Mouse (Mus musculus) C2C12 (cell line): ENCODE results near the gene Fli1. TPM values are rescaled to one million over a fixed set of nuclear protein-coding genes. Genes with fewer than 3 reads are reported as not detected.

ENCODE experiments used
- H3K27me3 ChIP-seq: one replicate; pipeline ENCODE4 v1.6.1; 2011; ENCODE audit not compliant: control insufficient read depth, insufficient read depth, insufficient read length
- H3K36me3 ChIP-seq: one replicate; pipeline ENCODE4 v1.6.1; 2011; ENCODE audit not compliant: control insufficient read depth, insufficient read depth
- H3K4me3 ChIP-seq: one replicate; pipeline ENCODE4 v1.5.1; 2011; ENCODE audit warnings: mild to moderate bottlenecking, control low read depth; ENCODE audit not compliant: poor library complexity, insufficient read depth, severe bottlenecking
- H3K79me2 ChIP-seq: one replicate; pipeline ENCODE4 v1.6.1; 2011; ENCODE audit not compliant: control insufficient read depth, insufficient read depth
- H3K79me3 ChIP-seq: one replicate; pipeline ENCODE4 v1.6.1; 2011; ENCODE audit warnings: low read depth, control low read depth
- H3ac ChIP-seq: one replicate; pipeline ENCODE3; 2011; ENCODE audit warnings: low read depth; ENCODE audit not compliant: control insufficient read depth, insufficient read length
- CEBPB ChIP-seq: IDR thresholded peaks from one replicate; pipeline ENCODE4 v1.6.1; 2011; ENCODE audit warnings: low read depth, mild to moderate bottlenecking, control low read depth, moderate library complexity
- CTCF ChIP-seq: IDR thresholded peaks from one replicate; pipeline ENCODE4 v1.5.1; 2011; ENCODE audit not compliant: control insufficient read depth, insufficient read depth, insufficient read length
- FOSL1 ChIP-seq: IDR thresholded peaks from one replicate; pipeline ENCODE4 v1.8.0; 2011; ENCODE audit warnings: mild to moderate bottlenecking, low read length; ENCODE audit not compliant: poor library complexity, insufficient read depth, severe bottlenecking
- MAX ChIP-seq: IDR thresholded peaks from one replicate; pipeline ENCODE4 v1.6.1; 2011; ENCODE audit warnings: mild to moderate bottlenecking, control low read depth
- MYOD1 ChIP-seq: IDR thresholded peaks from one replicate; pipeline ENCODE4 v1.6.1; 2011; ENCODE audit warnings: low read depth; ENCODE audit not compliant: control insufficient read depth, insufficient read length
- MYOG ChIP-seq: IDR thresholded peaks from one replicate; pipeline ENCODE4 v1.6.1; 2011; ENCODE audit not compliant: control insufficient read depth, insufficient read length; ENCODE audit errors: extremely low read depth
- USF1 ChIP-seq: IDR thresholded peaks from one replicate; pipeline ENCODE4 v1.6.1; 2011; ENCODE audit warnings: low read depth, mild to moderate bottlenecking, control low read depth, moderate library complexity
- polyA plus RNA-seq: library from polyadenylated mRNA; unstranded; fragments of >200 nt; fragmentation: generic; extraction: Trizol; gene quantifications from one replicate; pipeline ENCODE4 v1.2.1, GENCODE M21; 2012; ENCODE audit warnings: missing spikeins

Gene Fli1
- polyA plus RNA-seq, 1 experiment, result not detected

DNA sequence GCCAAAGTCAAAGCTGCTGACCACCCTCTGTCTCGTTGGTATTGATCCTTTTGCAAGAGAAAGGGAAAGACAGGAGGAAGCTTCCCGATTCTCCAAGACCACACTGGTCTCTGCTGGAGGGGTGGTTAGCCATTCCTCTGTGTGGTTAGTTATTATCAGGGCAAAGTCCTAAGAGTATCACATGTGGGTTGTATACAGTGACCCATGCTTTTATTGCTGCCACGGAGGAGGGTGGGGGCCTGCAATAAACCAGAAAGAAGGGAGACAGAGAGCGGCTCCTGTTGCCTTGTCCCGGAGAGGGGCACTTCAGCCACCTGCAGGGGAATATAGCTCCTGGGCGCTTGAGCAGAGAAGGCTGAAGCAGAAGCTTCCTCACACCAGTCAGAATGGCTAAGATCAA is 41.2 kb upstream of the Fli1 start:
- Histone ChIP-seq H3K4me3 (no peak overlapping the region), H3K36me3 (no peaks in the 10 kb centered on the region), H3ac (no peak overlapping the region), H3K27me3 (no peaks in the 10 kb centered on the region), H3K79me3 (no peaks in the 10 kb centered on the region), H3K79me2 (no peaks in the 10 kb centered on the region)
- TF ChIP-seq USF1, result no peak
- TF ChIP-seq CTCF, result no peak
- TF ChIP-seq CEBPB, result no peak
- TF ChIP-seq MAX, result no peak
- no peak for TF ChIP-seq MYOD1
- no peak for TF ChIP-seq FOSL1
- TF ChIP-seq MYOG, result no peak

GRCm38 (mm10) chr9:32581851-32582573 is 39.4 kb upstream of the Fli1 start:
- Histone ChIP-seq H3K36me3 (no peaks in the 10 kb centered on the region), H3ac (no peak overlapping the region), H3K4me3 (no peak overlapping the region), H3K79me3 (no peaks in the 10 kb centered on the region), H3K27me3 (peaks cover 4% of the 10 kb centered on the region), H3K79me2 (no peaks in the 10 kb centered on the region)
- no peak for TF ChIP-seq MYOD1
- TF ChIP-seq MAX, result no peak
- TF ChIP-seq CEBPB, result no peak
- TF ChIP-seq FOSL1, result no peak
- no peak for TF ChIP-seq USF1
- TF ChIP-seq CTCF, result no peak
- no peak for TF ChIP-seq MYOG

DNA sequence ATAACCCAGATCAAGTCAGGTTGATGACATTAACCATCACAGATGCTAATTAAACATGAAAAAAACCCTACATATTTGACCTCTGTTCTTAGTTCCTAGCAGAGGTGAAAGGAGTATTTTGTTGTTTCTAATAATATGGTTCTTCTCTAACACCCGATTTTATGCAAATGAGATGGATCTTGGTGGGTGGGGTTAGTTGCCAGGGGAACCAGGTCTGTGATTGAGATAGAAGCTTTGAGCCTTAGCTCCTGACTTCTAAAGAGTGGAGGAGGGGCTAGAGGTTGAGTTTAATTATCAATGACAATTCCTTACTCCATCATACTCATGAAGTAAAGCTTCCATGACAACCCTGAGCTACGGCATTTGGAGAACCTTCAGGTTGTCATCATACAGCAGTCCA is 35.8 kb upstream of the Fli1 start:
- Histone ChIP-seq H3ac (no peak overlapping the region), H3K27me3 (peaks cover 15% of the 10 kb centered on the region), H3K79me3 (no peaks in the 10 kb centered on the region), H3K79me2 (no peaks in the 10 kb centered on the region), H3K4me3 (no peak overlapping the region), H3K36me3 (no peaks in the 10 kb centered on the region)
- TF ChIP-seq CEBPB (no peak), FOSL1 (no peak), MYOG (no peak), CTCF (no peak), MAX (no peak), USF1 (no peak), MYOD1 (no peak)

GRCm38 (mm10) chr9:32573638-32574037 is 31.0 kb upstream of the Fli1 start:
- Histone ChIP-seq H3K36me3 (no peaks in the 10 kb centered on the region), H3ac (no peak overlapping the region), H3K4me3 (no peak overlapping the region), H3K79me2 (no peaks in the 10 kb centered on the region), H3K79me3 (no peaks in the 10 kb centered on the region), H3K27me3 (peaks cover 26% of the 10 kb centered on the region)
- no peak for TF ChIP-seq CEBPB
- TF ChIP-seq MYOD1, result no peak
- TF ChIP-seq CTCF, result no peak
- no peak for TF ChIP-seq FOSL1
- TF ChIP-seq USF1, result no peak
- no peak for TF ChIP-seq MYOG
- no peak for TF ChIP-seq MAX

GRCm38 (mm10) chr9:32571676-32572075 is 29.0 kb upstream of the Fli1 start:
- H3K79me3 ChIP-seq, result no peaks in the 10 kb centered on the region
- no peaks in the 10 kb centered on the region for H3K79me2 ChIP-seq
- H3K36me3 ChIP-seq, result no peaks in the 10 kb centered on the region
- TF ChIP-seq USF1, result no peak
- TF ChIP-seq MAX, result no peak
- TF ChIP-seq MYOG, result no peak
- no peak for TF ChIP-seq CEBPB
- no peak for TF ChIP-seq CTCF
- TF ChIP-seq FOSL1, result no peak
- no peak for TF ChIP-seq MYOD1
- H3ac ChIP-seq, result no peak overlapping the region
- no peak overlapping the region for H3K4me3 ChIP-seq
- H3K27me3 ChIP-seq, result peaks cover 31% of the 10 kb centered on the region

GRCm38 (mm10) chr9:32570547-32570946 is 27.9 kb upstream of the Fli1 start:
- Histone ChIP-seq H3ac (no peak overlapping the region), H3K79me2 (no peaks in the 10 kb centered on the region), H3K79me3 (no peaks in the 10 kb centered on the region), H3K36me3 (no peaks in the 10 kb centered on the region), H3K4me3 (no peak overlapping the region), H3K27me3 (peaks cover 41% of the 10 kb centered on the region)
- no peak for TF ChIP-seq CTCF
- TF ChIP-seq MAX, result no peak
- no peak for TF ChIP-seq MYOG
- no peak for TF ChIP-seq CEBPB
- no peak for TF ChIP-seq FOSL1
- TF ChIP-seq USF1, result no peak
- TF ChIP-seq MYOD1, result no peak
